Mouse (Mus musculus): ENCODE data around the gene Nlrc3. TPM values are rescaled to one million over a fixed set of nuclear protein-coding genes. Genes with fewer than 3 reads are reported as not detected.

Nlrc3 gene
- polyA plus RNA-seq (2015; fragmentation: Nextera tagmentation; extraction: Ambion mirVana), result 0.13 and 0.87 TPM in 2 replicates

GRCm38 (mm10) chr16:3976251-3976671 is at the start of gene Nlrc3:
Nlrc3 (minus strand) TSS chr16:3976632.

GRCm38 (mm10) chr16:4003489-4004398 is 27.3 kb upstream of the Nlrc3 start, which contains the start of gene Slx4:
Slx4 (minus strand) TSS chr16:4003770.

GRCm38 (mm10) chr16:3908537-3909111 is 67.8 kb downstream of the Nlrc3 start, which contains the start of the genes 1700037C18Rik and Cluap1:
1700037C18Rik (minus strand) TSS chr16:3908689.
Cluap1 (plus strand) TSS chr16:3908801.

Small RNA genes lying within 50 kb of the gene (microRNA-seq; reads per million reads assigned to microRNA genes)
- gene Gm23493 (ENCODE audit: borderline replicate concordance, insufficient number of aligned reads), result not detected

Other genes with a start within 250 kb of the Nlrc3 start
- 20.8 and 37.0 TPM in 2 replicates for gene Zfp263, start 232.5 kb downstream of the Nlrc3 start, polyA plus RNA-seq (2015; fragmentation: Nextera tagmentation; extraction: Ambion mirVana)
- not detected in 2 replicates for gene Olfr15, start 145.8 kb downstream of the Nlrc3 start, polyA plus RNA-seq (2015; fragmentation: Nextera tagmentation; extraction: Ambion mirVana)
- 1.5 and 4.1 TPM in 2 replicates for gene Zfp174, start 129.4 kb downstream of the Nlrc3 start, polyA plus RNA-seq (2015; fragmentation: Nextera tagmentation; extraction: Ambion mirVana)
- gene Naa60, start 104.3 kb downstream of the Nlrc3 start, polyA plus RNA-seq (2015; fragmentation: Nextera tagmentation; extraction: Ambion mirVana), result 34.3 and 51.6 TPM in 2 replicates
- gene Zfp597, start 92.1 kb downstream of the Nlrc3 start, polyA plus RNA-seq (2015; fragmentation: Nextera tagmentation; extraction: Ambion mirVana), result 4.2 and 5.9 TPM in 2 replicates
- 1.7 and 3.3 TPM in 2 replicates for gene Gm20695, start 92.0 kb downstream of the Nlrc3 start, polyA plus RNA-seq (2015; fragmentation: Nextera tagmentation; extraction: Ambion mirVana)
- 6.8 and 7.9 TPM in 2 replicates for gene 1700037C18Rik, start 67.9 kb downstream of the Nlrc3 start, polyA plus RNA-seq (2015; fragmentation: Nextera tagmentation; extraction: Ambion mirVana)
- gene Cluap1, start 67.8 kb downstream of the Nlrc3 start, polyA plus RNA-seq (2015; fragmentation: Nextera tagmentation; extraction: Ambion mirVana), result 28.5 and 31.2 TPM in 2 replicates
- gene Slx4, start 27.1 kb upstream of the Nlrc3 start, polyA plus RNA-seq (2015; fragmentation: Nextera tagmentation; extraction: Ambion mirVana), result 5.0 and 5.6 TPM in 2 replicates
- gene Dnase1, start 60.3 kb upstream of the Nlrc3 start, polyA plus RNA-seq (2015; fragmentation: Nextera tagmentation; extraction: Ambion mirVana), result 0.79 and 1.0 TPM in 2 replicates
- 66.4 and 120 TPM in 2 replicates for gene Trap1, start 101.2 kb upstream of the Nlrc3 start, polyA plus RNA-seq (2015; fragmentation: Nextera tagmentation; extraction: Ambion mirVana)
- 17.4 and 19.4 TPM in 2 replicates for gene Crebbp, start 237.4 kb upstream of the Nlrc3 start, polyA plus RNA-seq (2015; fragmentation: Nextera tagmentation; extraction: Ambion mirVana)

Measured in adrenal gland, postnatal 0 days (tissue).